Mouse (Mus musculus): Measurements from ENCODE around the gene Pde4d.

DNA sequence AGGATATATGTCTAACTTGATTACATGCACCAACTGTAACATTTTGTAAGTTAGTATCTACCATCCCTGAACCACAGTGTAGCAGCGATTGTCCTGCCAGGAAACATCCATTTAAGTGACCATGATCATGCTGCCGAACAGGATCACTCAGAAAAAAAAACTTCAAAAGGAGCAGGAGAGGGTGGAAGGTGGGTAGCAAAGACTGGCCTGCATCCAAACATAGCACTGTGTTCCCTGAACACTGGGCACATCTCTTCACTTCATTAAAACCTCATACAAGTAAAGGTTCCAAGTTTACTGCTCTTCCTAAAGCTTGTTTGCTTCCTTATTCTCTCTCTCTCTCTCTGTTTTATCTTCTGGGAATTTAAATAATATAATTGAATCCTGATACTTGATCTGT is 1256.4 kb downstream of the Pde4d start:
- TF ChIP-seq CTCF (IDR thresholded peaks at IDR 0.05; ENCODE audit: control insufficient read depth, insufficient read depth, insufficient read length), result no peak
- TF ChIP-seq MYOD1 (IDR thresholded peaks at IDR 0.05; ENCODE audit: control insufficient read depth, insufficient read length, low read depth), result no peak
- TF ChIP-seq MAX (IDR thresholded peaks at IDR 0.05), result no peak
- TF ChIP-seq USF1 (IDR thresholded peaks at IDR 0.05; ENCODE audit: low read depth), result no peak
- TF ChIP-seq FOSL1 (IDR thresholded peaks at IDR 0.05; ENCODE audit: insufficient read depth, low read length, poor library complexity, severe bottlenecking), result no peak
- TF ChIP-seq MYOG (IDR thresholded peaks at IDR 0.05; ENCODE audit: control insufficient read depth, extremely low read depth, insufficient read length), result no peak
- no peak for TF ChIP-seq CEBPB (IDR thresholded peaks at IDR 0.05; ENCODE audit: low read depth)
